Mouse (Mus musculus): ENCODE results near the gene Taf7l. TPM values are rescaled to one million over a fixed set of nuclear protein-coding genes. Genes with fewer than 3 reads are reported as not detected.

The Taf7l gene
- 0.08 TPM in 1 of 2 replicates, not detected in the other for polyA plus RNA-seq (2012; rRNA removed)

DNA sequence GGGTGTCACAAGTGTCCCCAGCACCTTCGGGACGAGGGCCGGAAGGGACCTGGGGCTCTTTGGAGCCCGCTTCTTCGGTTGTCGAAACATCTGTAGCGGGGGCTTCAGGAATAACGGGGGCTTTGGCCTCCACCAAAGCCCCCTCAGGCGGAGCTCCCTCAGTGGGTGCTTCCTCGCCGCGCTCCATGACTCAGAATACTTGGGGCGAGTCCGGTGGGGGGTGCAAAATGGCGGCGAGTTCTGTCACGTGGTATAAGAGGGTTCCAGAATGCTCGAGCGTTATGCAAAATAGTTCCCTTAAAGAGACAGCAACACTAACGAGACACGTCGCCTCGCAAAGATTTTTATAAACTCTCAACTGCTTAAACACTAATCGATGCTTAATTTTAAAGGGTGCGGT, at the start of gene Taf7l:
Taf7l (minus strand) TSS at position 201 of the 400 bp plus-strand sequence.

Other genes starting within 250 kb of the Taf7l start
- gene Trmt2b, start 199.5 kb downstream of the Taf7l start, polyA plus RNA-seq (2012; rRNA removed), result 5.9 and 6.5 TPM in 2 replicates
- gene Tmem35a, start 181.3 kb downstream of the Taf7l start, polyA plus RNA-seq (2012; rRNA removed), result 55.1 and 57.7 TPM in 2 replicates
- gene Cenpi, start 168.4 kb downstream of the Taf7l start, polyA plus RNA-seq (2012; rRNA removed), result 7.8 and 10.1 TPM in 2 replicates
- gene Drp2, start 71.9 kb downstream of the Taf7l start, polyA plus RNA-seq (2012; rRNA removed), result 34.7 and 35.1 TPM in 2 replicates
- gene Timm8a1, start 65.4 kb upstream of the Taf7l start, polyA plus RNA-seq (2012; rRNA removed), result 14.7 and 15.3 TPM in 2 replicates
- gene Btk, start 107.1 kb upstream of the Taf7l start, polyA plus RNA-seq (2012; rRNA removed), result 1.1 and 1.2 TPM in 2 replicates
- gene Rpl36a, start 109.2 kb upstream of the Taf7l start, polyA plus RNA-seq (2012; rRNA removed), result 1,218 and 1,259 TPM in 2 replicates
- gene Gla, start 124.6 kb upstream of the Taf7l start, polyA plus RNA-seq (2012; rRNA removed), result 4.2 and 4.8 TPM in 2 replicates
- gene Hnrnph2, start 124.7 kb upstream of the Taf7l start, polyA plus RNA-seq (2012; rRNA removed), result 106 and 113 TPM in 2 replicates
- gene Armcx4, start 210.0 kb upstream of the Taf7l start, polyA plus RNA-seq (2012; rRNA removed), result 37.3 and 38.5 TPM in 2 replicates
- gene Armcx1, start 241.5 kb upstream of the Taf7l start, polyA plus RNA-seq (2012; rRNA removed), result 89.4 and 91.6 TPM in 2 replicates

Measured in central nervous system, embryonic 14 days (tissue).